Mouse (Mus musculus): ENCODE results near the gene Ssc4d. TPM values are rescaled to one million over a fixed set of nuclear protein-coding genes. Genes with fewer than 3 reads are reported as not detected.

The Ssc4d gene
- polyA plus RNA-seq, 1 experiment = 6.8 TPM

DNA sequence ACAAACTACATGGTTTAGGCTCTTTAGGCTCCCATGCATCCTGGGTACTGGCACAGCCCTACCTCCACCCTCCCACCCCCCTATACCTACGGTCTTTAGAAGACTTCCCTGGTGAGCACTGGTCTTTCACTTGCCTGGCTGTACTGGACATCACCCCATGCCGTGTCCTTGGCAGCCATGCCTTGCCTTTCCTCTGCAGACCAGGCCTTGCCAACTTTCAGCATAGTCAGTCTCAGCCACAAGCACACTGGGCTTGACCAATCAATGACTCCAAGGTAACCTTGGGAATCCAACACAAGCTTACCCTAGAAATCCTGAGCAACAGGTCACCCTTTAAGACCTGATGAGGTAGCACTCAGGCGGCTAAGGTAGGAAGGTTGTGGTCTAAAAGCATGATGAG is 57.7 kb downstream of the Ssc4d start:
- no peak for TF ChIP-seq POLR2A (IDR thresholded peaks at IDR 0.05; ENCODE audit: borderline replicate concordance, low read depth, low read length)
- TF ChIP-seq CTCF (IDR thresholded peaks at IDR 0.05; ENCODE audit: low read depth, low read length) = no peak
- Histone ChIP-seq H3K4me3 (ENCODE audit: insufficient read depth, low read length) (no peak overlapping the region), H3K27ac (ENCODE audit: insufficient read depth, low read depth, low read length) (no peak overlapping the region), H3K4me1 (ENCODE audit: control insufficient read depth, insufficient read depth, low read length) (peaks cover 55% of the 10 kb centered on the region)

DNA sequence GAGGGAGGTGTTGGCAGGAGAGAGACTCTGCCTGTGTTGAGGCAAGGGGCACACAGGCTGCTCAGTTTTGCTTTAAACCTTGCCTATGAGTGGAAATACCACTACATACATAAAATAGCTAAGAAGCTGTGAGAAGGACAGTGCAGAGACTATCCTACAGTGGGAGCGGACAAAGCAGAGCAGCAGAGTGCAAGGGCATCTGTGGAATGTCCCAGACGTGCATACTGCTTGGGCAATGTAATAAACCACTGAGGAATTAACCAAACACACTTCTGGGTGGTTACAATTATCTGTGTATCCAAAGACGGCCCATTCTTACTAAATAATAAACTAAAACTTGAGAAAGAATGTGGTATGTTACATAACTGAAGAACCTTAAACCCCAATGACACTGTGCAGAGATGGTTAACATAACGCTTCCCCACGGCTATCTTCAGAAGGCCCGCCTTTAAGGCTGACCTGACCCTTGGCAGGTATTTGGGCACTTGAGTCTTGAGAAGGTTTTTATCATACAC is 58.2 kb downstream of the Ssc4d start:
- H3K4me1 ChIP-seq (ENCODE audit: control insufficient read depth, insufficient read depth, low read length) = peaks cover 60% of the 10 kb centered on the region
- TF ChIP-seq POLR2A (IDR thresholded peaks at IDR 0.05; ENCODE audit: borderline replicate concordance, low read depth, low read length) (no peak), CTCF (IDR thresholded peaks at IDR 0.05; ENCODE audit: low read depth, low read length) (no peak)

DNA sequence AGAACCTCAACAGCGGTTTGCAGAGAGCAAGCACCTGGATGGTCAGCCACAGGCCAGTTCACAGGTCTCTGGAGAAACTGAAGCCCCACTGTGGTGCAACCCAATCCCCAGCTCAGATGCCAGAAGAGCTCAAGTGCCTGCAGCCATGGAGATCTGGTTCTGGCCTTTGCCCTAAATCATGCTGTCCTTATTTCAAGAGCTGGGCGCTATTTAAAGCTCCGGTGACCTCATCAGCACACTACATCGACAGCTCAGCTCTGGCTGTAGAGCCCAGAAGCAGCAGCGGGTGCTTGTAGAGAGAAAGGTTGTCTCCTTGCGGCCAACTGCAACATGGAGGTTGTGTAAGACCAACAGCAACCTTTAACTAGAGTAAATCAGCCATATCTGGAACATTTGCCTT is 60.2 kb downstream of the Ssc4d start:
- Histone ChIP-seq H3K4me1 (ENCODE audit: control insufficient read depth, insufficient read depth, low read length) (peaks cover 75% of the 10 kb centered on the region), H3K4me3 (ENCODE audit: insufficient read depth, low read length) (no peak overlapping the region), H3K27ac (ENCODE audit: insufficient read depth, low read depth, low read length) (peak overlapping the region; percentile 72)
- no peak for TF ChIP-seq POLR2A (IDR thresholded peaks at IDR 0.05; ENCODE audit: borderline replicate concordance, low read depth, low read length)
- TF ChIP-seq CTCF (IDR thresholded peaks at IDR 0.05; ENCODE audit: low read depth, low read length) = no peak

More for the DNA sequence above, 58.2 kb downstream of the Ssc4d start:
- no peak overlapping the region for H3K27ac ChIP-seq (ENCODE audit: insufficient read depth, low read depth, low read length)
- no peak overlapping the region for H3K4me3 ChIP-seq (ENCODE audit: insufficient read depth, low read length)

GRCm38 (mm10) chr5:135913201-135913600 is 61.1 kb downstream of the Ssc4d start:
- Histone ChIP-seq H3K4me3 (ENCODE audit: insufficient read depth, low read length) (no peak overlapping the region), H3K27ac (ENCODE audit: insufficient read depth, low read depth, low read length) (peak overlapping the region; percentile 72), H3K4me1 (ENCODE audit: control insufficient read depth, insufficient read depth, low read length) (peaks cover 83% of the 10 kb centered on the region)
- TF ChIP-seq POLR2A (IDR thresholded peaks at IDR 0.05; ENCODE audit: borderline replicate concordance, low read depth, low read length) (no peak), CTCF (IDR thresholded peaks at IDR 0.05; ENCODE audit: low read depth, low read length) (no peak)

GRCm38 (mm10) chr5:135911633-135912220 is 62.6 kb downstream of the Ssc4d start:
- Histone ChIP-seq H3K27ac (ENCODE audit: insufficient read depth, low read depth, low read length) (peak overlapping the region; percentile 72), H3K4me1 (ENCODE audit: control insufficient read depth, insufficient read depth, low read length) (peaks cover 91% of the 10 kb centered on the region), H3K4me3 (ENCODE audit: insufficient read depth, low read length) (no peak overlapping the region)
- no peak for TF ChIP-seq CTCF (IDR thresholded peaks at IDR 0.05; ENCODE audit: low read depth, low read length)

GRCm38 (mm10) chr5:135910813-135911212 is 63.5 kb downstream of the Ssc4d start:
- Histone ChIP-seq H3K27ac (ENCODE audit: insufficient read depth, low read depth, low read length) (no peak overlapping the region), H3K4me3 (ENCODE audit: insufficient read depth, low read length) (no peak overlapping the region), H3K4me1 (ENCODE audit: control insufficient read depth, insufficient read depth, low read length) (peaks cover 92% of the 10 kb centered on the region)
- TF ChIP-seq POLR2A (IDR thresholded peaks at IDR 0.05; ENCODE audit: borderline replicate concordance, low read depth, low read length) (no peak), CTCF (IDR thresholded peaks at IDR 0.05; ENCODE audit: low read depth, low read length) (no peak)

Other genes with a start within 250 kb of the Ssc4d start
- gene Tmem120a, start 230.1 kb downstream of the Ssc4d start, polyA plus RNA-seq (2012; ENCODE audit: insufficient read depth, insufficient read length, missing spikeins) = 37.1 and 41.5 TPM in 2 replicates
- 0.72 and 0.83 TPM in 2 replicates for gene Styxl1, start 196.1 kb downstream of the Ssc4d start, polyA plus RNA-seq (2012; ENCODE audit: insufficient read depth, insufficient read length, missing spikeins)
- gene Mdh2, start 196.1 kb downstream of the Ssc4d start, polyA plus RNA-seq (2012; ENCODE audit: insufficient read depth, insufficient read length, missing spikeins) = 92.1 and 126 TPM in 2 replicates
- not detected in 2 replicates for gene Srrm3, start 167.6 kb downstream of the Ssc4d start, polyA plus RNA-seq (2012; ENCODE audit: insufficient read depth, insufficient read length, missing spikeins)
- 0.80 and 1.8 TPM in 2 replicates for gene Hspb1, start 86.6 kb downstream of the Ssc4d start, polyA plus RNA-seq (2012; ENCODE audit: insufficient read depth, insufficient read length, missing spikeins)
- gene Ywhag, start 39.9 kb downstream of the Ssc4d start, polyA plus RNA-seq (2012; ENCODE audit: insufficient read depth, insufficient read length, missing spikeins) = 151 and 157 TPM in 2 replicates
- gene Zp3, start 5.6 kb upstream of the Ssc4d start, polyA plus RNA-seq (2012; ENCODE audit: insufficient read depth, insufficient read length, missing spikeins) = not detected in 2 replicates
- gene Dtx2, start 20.3 kb upstream of the Ssc4d start, polyA plus RNA-seq (2012; ENCODE audit: insufficient read depth, insufficient read length, missing spikeins) = 9.5 and 9.8 TPM in 2 replicates
- gene Upk3b, start 64.0 kb upstream of the Ssc4d start, polyA plus RNA-seq (2012; ENCODE audit: insufficient read depth, insufficient read length, missing spikeins) = not detected in 2 replicates
- not detected in 2 replicates for gene Upk3bl, start 80.0 kb upstream of the Ssc4d start, polyA plus RNA-seq (2012; ENCODE audit: insufficient read depth, insufficient read length, missing spikeins)
- gene Rasa4, start 109.4 kb upstream of the Ssc4d start, polyA plus RNA-seq (2012; ENCODE audit: insufficient read depth, insufficient read length, missing spikeins) = 273 and 311 TPM in 2 replicates
- 82.8 and 86.7 TPM in 2 replicates for gene Polr2j, start 142.1 kb upstream of the Ssc4d start, polyA plus RNA-seq (2012; ENCODE audit: insufficient read depth, insufficient read length, missing spikeins)
- gene Lrwd1, start 161.5 kb upstream of the Ssc4d start, polyA plus RNA-seq (2012; ENCODE audit: insufficient read depth, insufficient read length, missing spikeins) = 30.5 and 36.4 TPM in 2 replicates
- gene Alkbh4, start 161.6 kb upstream of the Ssc4d start, polyA plus RNA-seq (2012; ENCODE audit: insufficient read depth, insufficient read length, missing spikeins) = 9.6 and 10.4 TPM in 2 replicates
- gene Orai2, start 196.2 kb upstream of the Ssc4d start, polyA plus RNA-seq (2012; ENCODE audit: insufficient read depth, insufficient read length, missing spikeins) = 18.1 and 20.2 TPM in 2 replicates
- gene Prkrip1, start 224.4 kb upstream of the Ssc4d start, polyA plus RNA-seq (2012; ENCODE audit: insufficient read depth, insufficient read length, missing spikeins) = 22.7 and 39.2 TPM in 2 replicates